Mouse (Mus musculus) spleen, adult 2 months (tissue): ENCODE results near the gene Ccdc86.

Source experiments
- CTCF ChIP-seq: fragments of 200-500 bp; IDR thresholded peaks from 2 replicates; pipeline ENCODE4 v1.5.1; 2011; ENCODE audit warnings: mild to moderate bottlenecking, inconsistent platforms; ENCODE audit not compliant: insufficient read depth, insufficient read length, insufficient replicate concordance; ENCODE audit errors: extremely low read depth
- POLR2A ChIP-seq: fragments of 200-500 bp; IDR thresholded peaks from 2 replicates; pipeline ENCODE4 v1.6.1; 2011; ENCODE audit warnings: low read depth, low read length, inconsistent platforms

GRCm38 (mm10) chr19:10970457-10970856 is 21.4 kb upstream of the Ccdc86 start:
- no peak for TF ChIP-seq POLR2A
- no peak for TF ChIP-seq CTCF
